ENCODE assay signal across 8 mouse cellular contexts in the genomic region with DNA sequence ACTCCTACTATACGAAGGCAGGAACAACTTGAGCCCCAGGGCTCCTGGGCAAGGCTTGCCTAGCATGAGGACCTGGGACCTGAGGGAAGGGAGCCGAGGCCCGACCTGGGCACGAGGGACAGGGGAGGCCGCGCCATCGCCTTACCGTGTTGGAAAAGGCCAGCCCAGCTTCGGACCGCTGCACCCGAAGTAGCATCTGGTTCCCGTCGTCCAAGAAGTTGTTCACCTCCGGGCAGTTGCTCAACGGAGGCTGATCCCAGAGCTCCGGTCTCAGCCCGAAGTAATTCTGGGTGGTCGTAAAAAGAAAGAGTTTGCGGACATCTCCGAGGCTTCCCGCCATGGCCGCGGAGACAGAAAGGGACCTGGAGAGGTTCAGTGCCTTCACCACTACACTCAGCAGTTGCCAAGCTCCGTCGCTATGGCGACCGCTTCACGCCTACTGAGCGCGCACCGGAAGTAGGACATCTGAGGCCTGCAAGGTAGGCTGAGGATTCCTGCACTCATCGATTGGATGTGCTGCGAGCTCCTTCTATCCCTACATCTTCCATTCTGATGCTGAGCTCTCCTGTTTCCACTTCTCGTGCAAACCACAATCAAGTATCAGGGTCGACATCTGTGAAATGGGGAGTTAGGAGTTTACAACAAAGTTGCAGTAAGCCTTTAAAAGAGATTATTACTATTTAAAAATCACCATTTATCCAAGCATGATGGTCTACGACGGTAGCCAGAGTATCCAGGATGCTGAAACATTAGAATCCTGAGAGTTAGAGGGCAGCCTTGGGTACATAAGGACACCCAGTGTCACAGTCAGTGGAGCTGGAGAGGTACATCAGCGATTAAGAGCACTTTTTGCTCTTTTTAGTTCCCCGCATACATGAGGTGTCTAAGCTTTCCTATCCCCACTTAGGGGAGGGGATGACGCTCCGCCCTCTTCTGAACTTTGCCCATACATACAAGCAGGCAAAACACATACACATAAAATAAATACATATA. TPM values are rescaled to one million over a fixed set of nuclear protein-coding genes. Genes with fewer than 3 reads are reported as not detected.
DNase-seq lines count a peak whose midpoint lies in the region; ATAC-seq lines count a peak whose summit lies in the region.

No protein-coding gene starts in this region.

- H3K4me3 ChIP-seq in hindbrain, embryonic 16.5 days (ENCODE audit: low read length): peak overlapping the region; percentile 69

- ATAC-seq in hindbrain, embryonic 16.5 days: peak; percentile 100

- H3K36me3 ChIP-seq in hindbrain, embryonic 16.5 days (ENCODE audit: control insufficient read depth, insufficient read depth, low read length): no peaks in the 10 kb centered on the region

- WGBS in hindbrain, embryonic 16.5 days: 9% methylated on average over 41 of the region's 41 CpGs

- H3K4me2 ChIP-seq in hindbrain, embryonic 16.5 days (ENCODE audit: low read length): peak overlapping the region; percentile 67

- H3K9me3 ChIP-seq in hindbrain, embryonic 16.5 days (ENCODE audit: control insufficient read depth, low read length): no peaks in the 10 kb centered on the region

- H3K27ac ChIP-seq in hindbrain, embryonic 16.5 days (ENCODE audit: low read depth, low read length): peak overlapping the region; percentile 57

- H3K27me3 ChIP-seq in hindbrain, embryonic 16.5 days (replicated peaks; ENCODE audit: control insufficient read depth, insufficient read depth, low read length): no peaks in the 10 kb centered on the region

- H3K4me1 ChIP-seq in hindbrain, embryonic 16.5 days (ENCODE audit: control insufficient read depth, insufficient read depth, low read depth, low read length): peaks cover 4% of the 10 kb centered on the region; the same call in 1 of the 2 replicates

- DNase-seq in T-cell, adult 2 months (ENCODE audit: low spot score): peak; percentile 91
- DNase-seq in cerebellum, postnatal 4 days (ENCODE audit: low spot score in 2 of 2): peak; percentile 71 to 86
- peak; percentile 78 for DNase-seq in gastrocnemius, adult 18-20 months (ENCODE audit: low spot score)
- peak; percentile 89 for DNase-seq in left cerebral cortex, adult 11 months (ENCODE audit: low spot score)
- DNase-seq in lung, postnatal 36 days: peak; percentile 91
- DNase-seq in retina, postnatal 1 day: peak; percentile 97
- peak; percentile 91 for DNase-seq in thymus, postnatal 4 days

- peak overlapping the region; percentile 73 for H3K9ac ChIP-seq in hindbrain, embryonic 16.5 days (ENCODE audit: low read depth, low read length)

RNA-seq across cellular contexts. Expression of gene Dync2h1, which starts 7.3 kb away (rescaled TPM):
- 1 to 10 TPM; 1.4 to 1.5 TPM for total RNA-seq in gastrocnemius, adult 18-20 months (2021)
- 17.7 and 18.7 TPM in 2 replicates for polyA plus RNA-seq in hindbrain, embryonic 16.5 days (2015; fragmentation: Nextera tagmentation; extraction: Ambion mirVana)

RNA-seq across cellular contexts. Expression of gene Dcun1d5, which starts 7.4 kb away (rescaled TPM):
- 10 to 100 TPM; 68.6 to 73.7 TPM for total RNA-seq in gastrocnemius, adult 18-20 months (2021)
- polyA plus RNA-seq in hindbrain, embryonic 16.5 days (2015; fragmentation: Nextera tagmentation; extraction: Ambion mirVana): 91.8 and 94.2 TPM in 2 replicates

Comparison
In these comparisons a context has a peak if more than half of its experiments do, and no peak if none do; other contexts are left out.
1. Peak in every context shown above with its lines: DNase-seq, ATAC-seq, H3K4me3 ChIP-seq and H3K27ac ChIP-seq.